Mouse (Mus musculus): ENCODE measurements around the gene Pdzph1. TPM values are rescaled to one million over a fixed set of nuclear protein-coding genes. Genes with fewer than 3 reads are reported as not detected.

Pdzph1 gene
- polyA plus RNA-seq, 2 experiments from 2014 or later = not detected

GRCm38 (mm10) chr17:58922821-58923220 lies 68.4 kb downstream of the Pdzph1 start:
- ATAC-seq = no peak

- ATAC-seq = no peak
Measured at GRCm38 (mm10) chr17:58919927-58920326, 71.2 kb downstream of the Pdzph1 start.

- no peak for ATAC-seq
Measured at GRCm38 (mm10) chr17:58919061-58919460, 72.1 kb downstream of the Pdzph1 start.

GRCm38 (mm10) chr17:58918539-58918938 lies 72.6 kb downstream of the Pdzph1 start:
- no peak for ATAC-seq

GRCm38 (mm10) chr17:58911564-58911963 lies 79.6 kb downstream of the Pdzph1 start:
- ATAC-seq = no peak

- ATAC-seq = no peak
Measured at GRCm38 (mm10) chr17:58909061-58909661, 82.0 kb downstream of the Pdzph1 start.

- no peak for ATAC-seq
Measured at GRCm38 (mm10) chr17:58906001-58906400, 85.2 kb downstream of the Pdzph1 start.

- no peak for ATAC-seq
Measured at GRCm38 (mm10) chr17:58891488-58892210, 99.5 kb downstream of the Pdzph1 start.

- ATAC-seq = no peak
Measured at GRCm38 (mm10) chr17:58889905-58890645, 101.1 kb downstream of the Pdzph1 start.

- no peak for ATAC-seq
Measured at GRCm38 (mm10) chr17:58884393-58884792, 106.8 kb downstream of the Pdzph1 start.

- ATAC-seq = no peak
Measured at GRCm38 (mm10) chr17:58873356-58873755, 117.8 kb downstream of the Pdzph1 start.

- ATAC-seq = no peak
Measured at GRCm38 (mm10) chr17:58870795-58871194, 120.4 kb downstream of the Pdzph1 start.

Other genes starting within 250 kb of the Pdzph1 start
- under 1 TPM in 1 of 2 experiments, not detected in 1; 0.63 TPM for gene Nudt12, start 22.0 kb upstream of the Pdzph1 start, polyA plus RNA-seq (2017; shearing (Covaris generic))

Measured in CD4-positive, CD25-positive, alpha-beta regulatory T cell, adult 4 months (primary cell).